Mouse (Mus musculus): ENCODE measurements at regions not wholly inside any gene's neighbourhood (a gene's known extent, or its start where the extent isn't known, plus 50 kb on each side); places are given as distances from the start of the nearest gene placed in this dataset.
"Not testable (repeated sequence)": the region's sequence is repeated elsewhere in the genome, so short reads cannot be mapped to it uniquely, and the experiment has no call there.

DNA sequence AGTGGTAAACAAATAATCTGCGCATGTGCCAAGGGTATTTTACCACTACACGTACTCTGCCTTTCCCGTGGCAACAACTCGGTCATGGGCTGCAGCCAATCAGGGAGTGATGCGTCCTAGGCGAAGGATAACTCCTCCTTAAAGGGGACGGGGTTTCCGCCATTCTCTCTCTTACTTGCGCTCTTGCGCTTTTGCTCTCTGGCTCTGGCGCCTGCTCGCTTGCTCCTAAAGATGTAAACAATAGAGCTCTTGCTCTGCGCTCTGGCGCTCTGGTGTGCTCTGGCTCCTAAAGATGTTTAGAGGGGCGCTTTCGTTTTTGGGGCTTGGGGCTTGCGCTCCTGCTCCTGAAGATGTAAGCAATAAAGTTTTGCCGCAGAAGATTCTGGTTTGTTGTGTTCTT lies 166.9 kb upstream of the Thumpd2 start:
- not testable (repeated sequence) for H3K27me3 ChIP-seq; ATAC-seq (ENCODE audit: low FRiP score, low read depth); H3K4me2 ChIP-seq; H3K27ac ChIP-seq (replicated peaks); H3K9me3 ChIP-seq; H3K36me3 ChIP-seq; H3K4me3 ChIP-seq; H3K9ac ChIP-seq; H3K4me1 ChIP-seq (replicated peaks)
- 97% methylated on average over 14 of the region's 18 CpGs for WGBS

DNA sequence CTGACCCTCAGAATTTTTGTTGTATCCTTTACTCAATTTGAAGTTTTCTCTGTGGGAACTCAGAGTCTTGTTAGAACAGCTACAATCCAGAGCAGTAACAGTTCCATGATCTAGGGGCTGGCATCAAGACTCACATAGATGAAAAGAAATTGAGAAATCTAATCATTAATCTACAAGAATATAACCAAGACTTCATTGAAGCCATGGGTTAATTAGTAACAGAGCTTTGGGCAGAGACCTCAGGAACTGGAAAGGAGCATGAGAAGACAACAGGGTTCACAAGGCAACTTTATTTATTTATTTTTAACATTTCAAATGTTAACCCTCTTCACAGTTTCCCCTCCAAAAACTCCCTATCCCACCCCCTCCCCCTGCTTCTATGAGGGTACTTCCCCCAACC lies 160.4 kb upstream of the Thumpd2 start:
- Histone ChIP-seq H3K27me3 (no peaks in the 10 kb centered on the region), H3K4me1 (replicated peaks) (no peaks in the 10 kb centered on the region), H3K27ac (replicated peaks) (no peak overlapping the region), H3K9ac (no peak overlapping the region), H3K9me3 (no peaks in the 10 kb centered on the region), H3K4me2 (no peak overlapping the region), H3K36me3 (no peaks in the 10 kb centered on the region), H3K4me3 (no peak overlapping the region)
- no peak for ATAC-seq (ENCODE audit: low FRiP score, low read depth)

- no peaks in the 10 kb centered on the region for H3K4me1 ChIP-seq (replicated peaks)
- 91% methylated on average over 3 of the region's 3 CpGs for WGBS
- H3K9ac ChIP-seq = no peak overlapping the region
- no peak overlapping the region for H3K4me3 ChIP-seq
- ATAC-seq (ENCODE audit: low FRiP score, low read depth) = no peak
- H3K27me3 ChIP-seq = no peaks in the 10 kb centered on the region
- no peaks in the 10 kb centered on the region for H3K9me3 ChIP-seq
- no peak overlapping the region for H3K27ac ChIP-seq (replicated peaks)
- H3K36me3 ChIP-seq = no peaks in the 10 kb centered on the region
- no peak overlapping the region for H3K4me2 ChIP-seq
Measured at GRCm38 (mm10) chr17:81221436-81221835, 156.6 kb upstream of the Thumpd2 start.

- no peaks in the 10 kb centered on the region for H3K9me3 ChIP-seq
- WGBS = 92% methylated on average over 7 of the region's 7 CpGs
- ATAC-seq (ENCODE audit: low FRiP score, low read depth) = no peak
- H3K27ac ChIP-seq (replicated peaks) = no peak overlapping the region
- no peak overlapping the region for H3K9ac ChIP-seq
- no peaks in the 10 kb centered on the region for H3K4me1 ChIP-seq (replicated peaks)
- no peak overlapping the region for H3K4me3 ChIP-seq
- H3K27me3 ChIP-seq = no peaks in the 10 kb centered on the region
- no peak overlapping the region for H3K4me2 ChIP-seq
- no peaks in the 10 kb centered on the region for H3K36me3 ChIP-seq
Measured at GRCm38 (mm10) chr17:81214844-81215243, 150.0 kb upstream of the Thumpd2 start.

- ATAC-seq (ENCODE audit: low FRiP score, low read depth) = no peak
- no peak overlapping the region for H3K9ac ChIP-seq
- WGBS = 93% methylated on average over 3 of the region's 3 CpGs
- no peaks in the 10 kb centered on the region for H3K36me3 ChIP-seq
- no peak overlapping the region for H3K4me3 ChIP-seq
- H3K4me2 ChIP-seq = no peak overlapping the region
- no peaks in the 10 kb centered on the region for H3K9me3 ChIP-seq
- H3K4me1 ChIP-seq (replicated peaks) = no peaks in the 10 kb centered on the region
- no peaks in the 10 kb centered on the region for H3K27me3 ChIP-seq
- H3K27ac ChIP-seq (replicated peaks) = no peak overlapping the region
Measured at GRCm38 (mm10) chr17:81212043-81212442, 147.2 kb upstream of the Thumpd2 start.

DNA sequence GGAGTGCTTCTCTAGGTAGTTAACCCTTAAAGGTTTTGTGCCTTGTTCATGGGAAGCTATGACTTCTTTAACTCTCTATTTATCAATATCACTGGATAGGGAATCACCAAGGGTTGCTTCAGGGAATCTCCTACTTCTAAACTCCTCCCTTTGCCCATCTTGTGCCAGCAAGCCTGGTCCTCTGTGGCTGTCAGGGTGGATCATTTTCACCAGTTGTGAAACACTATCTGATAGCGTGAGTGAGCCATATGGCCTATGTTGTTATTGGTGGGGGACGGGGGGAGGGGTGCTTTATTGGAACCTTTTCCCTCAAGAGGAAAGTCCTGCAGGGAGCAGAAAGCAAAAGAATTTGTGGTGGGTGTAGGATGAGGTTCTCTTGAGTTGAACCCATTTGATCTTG lies 145.5 kb upstream of the Thumpd2 start:
- no peaks in the 10 kb centered on the region for H3K36me3 ChIP-seq
- no peak for ATAC-seq (ENCODE audit: low FRiP score, low read depth)
- no peak overlapping the region for H3K27ac ChIP-seq (replicated peaks)
- 92% methylated on average over 2 of the region's 2 CpGs for WGBS
- no peak overlapping the region for H3K4me2 ChIP-seq
- no peaks in the 10 kb centered on the region for H3K27me3 ChIP-seq
- H3K9me3 ChIP-seq = no peaks in the 10 kb centered on the region
- H3K4me3 ChIP-seq = no peak overlapping the region
- H3K9ac ChIP-seq = no peak overlapping the region
- H3K4me1 ChIP-seq (replicated peaks) = no peaks in the 10 kb centered on the region

GRCm38 (mm10) chr17:81209323-81209722 lies 144.4 kb upstream of the Thumpd2 start:
- no peak overlapping the region for H3K4me3 ChIP-seq
- H3K9ac ChIP-seq = no peak overlapping the region
- H3K4me1 ChIP-seq (replicated peaks) = no peaks in the 10 kb centered on the region
- H3K9me3 ChIP-seq = no peaks in the 10 kb centered on the region
- WGBS = 86% methylated on average over 3 of the region's 3 CpGs
- H3K36me3 ChIP-seq = no peaks in the 10 kb centered on the region
- H3K27me3 ChIP-seq = no peaks in the 10 kb centered on the region
- no peak overlapping the region for H3K27ac ChIP-seq (replicated peaks)
- ATAC-seq (ENCODE audit: low FRiP score, low read depth) = no peak
- H3K4me2 ChIP-seq = no peak overlapping the region

GRCm38 (mm10) chr17:81201052-81201451 lies 136.2 kb upstream of the Thumpd2 start:
- no peak overlapping the region for H3K4me2 ChIP-seq
- ATAC-seq (ENCODE audit: low FRiP score, low read depth) = no peak

DNA sequence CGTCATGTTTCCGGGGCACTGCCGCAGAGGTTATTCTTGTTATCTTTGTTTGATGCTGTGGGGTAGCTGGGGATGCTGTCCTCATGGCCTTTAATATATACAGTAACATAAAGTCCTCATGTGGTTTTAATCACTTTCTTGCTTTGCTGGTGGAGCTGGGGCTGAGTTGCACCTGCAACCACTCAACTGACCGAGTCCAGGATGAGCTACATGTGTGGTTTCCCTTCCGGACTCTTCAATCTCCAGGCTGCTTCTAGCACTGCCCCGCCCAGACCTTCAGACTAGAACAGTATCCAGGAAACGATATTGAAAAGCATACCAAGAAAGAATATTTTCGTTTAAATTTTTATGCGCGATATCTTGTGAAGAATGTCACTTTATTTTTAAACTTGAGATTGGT lies 129.1 kb upstream of the Thumpd2 start:
- Histone ChIP-seq H3K4me3 (no peak overlapping the region), H3K9me3 (no peaks in the 10 kb centered on the region), H3K4me1 (replicated peaks) (no peaks in the 10 kb centered on the region), H3K36me3 (no peaks in the 10 kb centered on the region), H3K27me3 (no peaks in the 10 kb centered on the region), H3K9ac (no peak overlapping the region), H3K4me2 (no peak overlapping the region), H3K27ac (replicated peaks) (0 out of 2 replicates have a peak overlapping the region, but pooled peaks have one; percentile 7)
- ATAC-seq (ENCODE audit: low FRiP score, low read depth) = no peak
- 85% methylated on average over 10 of the region's 10 CpGs for WGBS

More at GRCm38 (mm10) chr17:81201052-81201451, 136.2 kb upstream of the Thumpd2 start:
- Histone ChIP-seq H3K9me3 (no peaks in the 10 kb centered on the region), H3K36me3 (no peaks in the 10 kb centered on the region), H3K4me3 (no peak overlapping the region), H3K27me3 (no peaks in the 10 kb centered on the region), H3K9ac (no peak overlapping the region), H3K27ac (replicated peaks) (no peak overlapping the region), H3K4me1 (replicated peaks) (no peaks in the 10 kb centered on the region)
- WGBS = 70% methylated on average over 8 of the region's 8 CpGs

DNA sequence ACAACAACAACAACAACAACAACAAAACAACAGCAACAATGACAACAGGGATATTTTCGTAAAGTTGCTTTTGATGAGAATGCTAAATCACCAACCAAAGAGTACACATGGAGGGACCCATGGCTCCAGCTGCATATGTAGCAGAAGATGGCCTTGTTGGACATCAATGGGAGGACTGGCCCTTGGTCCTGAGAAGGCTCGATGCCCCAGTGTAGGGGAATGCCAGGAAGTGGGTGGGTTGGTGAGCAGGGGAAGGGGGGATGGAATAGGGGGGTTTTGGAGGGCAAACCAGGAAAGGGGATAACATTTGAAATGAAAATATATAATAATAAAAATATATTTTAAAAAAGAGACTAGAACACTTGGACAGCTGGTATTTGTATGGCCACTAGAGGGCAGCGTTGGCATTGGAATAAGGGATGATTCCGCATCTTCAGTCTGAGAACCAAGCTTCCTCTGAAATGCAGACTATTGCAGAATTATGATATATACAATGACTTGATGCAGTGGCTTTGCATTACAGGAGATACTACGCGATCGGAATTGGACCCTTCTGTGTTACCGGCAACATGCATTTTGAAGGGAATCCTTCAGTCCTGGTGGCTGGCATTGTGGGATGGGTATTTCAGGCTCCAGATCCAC lies 128.5 kb upstream of the Thumpd2 start:
- WGBS = 37% methylated on average over 8 of the region's 8 CpGs
- no peaks in the 10 kb centered on the region for H3K4me1 ChIP-seq (replicated peaks)
- no peaks in the 10 kb centered on the region for H3K36me3 ChIP-seq
- H3K4me3 ChIP-seq = no peak overlapping the region
- no peak overlapping the region for H3K9ac ChIP-seq
- peak; percentile 68 for ATAC-seq (ENCODE audit: low FRiP score, low read depth)
- H3K4me2 ChIP-seq = no peak overlapping the region
- H3K27me3 ChIP-seq = no peaks in the 10 kb centered on the region
- no peaks in the 10 kb centered on the region for H3K9me3 ChIP-seq
- 0 out of 2 replicates have a peak overlapping the region, but pooled peaks have one; percentile 7 for H3K27ac ChIP-seq (replicated peaks)

DNA sequence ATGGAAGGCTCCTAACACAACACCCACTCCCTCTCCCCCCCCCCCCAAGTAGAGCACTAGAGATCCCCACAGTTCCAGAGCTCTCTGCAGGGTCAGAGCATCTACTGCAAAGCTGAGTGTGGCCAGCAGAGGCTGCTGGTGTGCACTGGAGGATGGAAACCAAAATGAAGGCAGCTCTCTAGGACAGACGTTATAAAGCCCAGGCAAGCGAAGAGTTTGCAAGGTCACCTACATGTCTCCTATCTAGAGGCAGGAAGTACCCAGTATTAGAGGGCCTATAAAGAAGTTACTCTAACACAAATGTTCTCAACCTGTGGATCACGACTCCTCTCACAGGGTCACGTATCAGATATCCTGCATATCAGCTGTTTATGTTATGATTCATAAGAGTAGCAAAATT lies 125.1 kb upstream of the Thumpd2 start:
- 50% methylated on average over 4 of the region's 4 CpGs for WGBS
- 0 out of 2 replicates have a peak, but pooled peaks have one; percentile 30 for ATAC-seq (ENCODE audit: low FRiP score, low read depth)
- Histone ChIP-seq H3K4me1 (replicated peaks) (no peaks in the 10 kb centered on the region), H3K27me3 (no peaks in the 10 kb centered on the region), H3K27ac (replicated peaks) (no peak overlapping the region), H3K4me3 (no peak overlapping the region), H3K36me3 (no peaks in the 10 kb centered on the region), H3K4me2 (no peak overlapping the region), H3K9me3 (no peaks in the 10 kb centered on the region), H3K9ac (no peak overlapping the region)

DNA sequence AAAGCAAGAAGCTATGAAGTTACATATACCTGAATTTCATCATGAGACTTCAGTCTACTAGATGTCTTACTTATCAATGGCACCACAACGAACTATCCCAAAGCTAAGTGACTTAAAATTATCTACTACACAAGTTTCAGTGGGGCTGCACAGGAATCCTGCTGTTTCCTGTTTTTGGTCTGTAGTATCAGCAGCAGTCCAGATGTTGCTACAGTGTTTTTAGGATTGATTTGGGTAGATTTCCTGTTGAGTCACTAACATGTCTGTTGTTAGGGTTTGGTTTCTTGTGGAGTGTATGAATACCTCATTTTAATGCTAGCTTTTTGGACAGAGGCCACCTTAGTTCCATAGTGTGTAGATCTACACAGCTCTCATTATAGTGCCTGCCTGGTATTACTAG lies 120.8 kb upstream of the Thumpd2 start:
- Histone ChIP-seq H3K27ac (replicated peaks) (no peak overlapping the region), H3K4me1 (replicated peaks) (0 out of 2 replicates have a peak, but pooled peaks cover 3% of the 10 kb centered on the region), H3K27me3 (no peaks in the 10 kb centered on the region), H3K9ac (no peak overlapping the region), H3K36me3 (no peaks in the 10 kb centered on the region), H3K4me3 (no peak overlapping the region), H3K4me2 (no peak overlapping the region), H3K9me3 (no peaks in the 10 kb centered on the region)
- no peak for ATAC-seq (ENCODE audit: low FRiP score, low read depth)
- WGBS = 94% methylated on average over 1 of the region's 1 CpGs

DNA sequence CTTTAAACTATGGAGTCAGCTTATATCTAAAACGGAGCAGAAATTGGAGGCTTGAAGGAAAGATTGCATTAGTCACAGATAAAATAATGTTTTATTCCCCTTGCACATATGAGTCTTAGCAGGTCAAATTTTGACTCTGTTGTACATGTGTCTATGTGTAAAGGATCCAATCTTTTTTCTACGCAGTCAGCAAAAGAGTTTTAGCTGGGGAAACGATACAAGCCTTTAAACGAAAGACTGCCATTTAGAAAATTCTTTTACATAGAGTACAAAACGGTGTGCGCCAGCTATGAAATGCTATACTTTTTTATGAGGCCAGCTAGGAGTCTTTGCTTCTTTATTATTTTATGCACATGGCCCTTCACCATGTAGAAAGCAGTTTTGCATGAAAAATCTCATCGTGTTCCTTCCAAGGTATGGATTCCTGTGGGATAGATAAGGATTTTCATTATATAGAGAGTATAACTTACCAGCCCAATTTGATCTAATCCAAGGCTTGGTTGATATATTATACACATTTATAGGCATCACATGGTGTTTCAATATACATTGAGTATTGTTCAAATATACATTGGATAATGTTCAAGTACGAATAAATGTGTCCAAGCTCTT lies 116.0 kb upstream of the Thumpd2 start:
- Histone ChIP-seq H3K9me3 (no peaks in the 10 kb centered on the region), H3K9ac (no peak overlapping the region), H3K27ac (replicated peaks) (no peak overlapping the region), H3K4me2 (no peak overlapping the region), H3K4me3 (no peak overlapping the region), H3K36me3 (no peaks in the 10 kb centered on the region), H3K27me3 (no peaks in the 10 kb centered on the region), H3K4me1 (replicated peaks) (0 out of 2 replicates have a peak, but pooled peaks cover 3% of the 10 kb centered on the region)
- WGBS = 87% methylated on average over 8 of the region's 8 CpGs
- ATAC-seq (ENCODE audit: low FRiP score, low read depth) = no peak
